Mouse (Mus musculus) gastrocnemius, postnatal 25 days (tissue): ENCODE data around the gene Tcp11l1. TPM values are rescaled to one million over a fixed set of nuclear protein-coding genes. Genes with fewer than 3 reads are reported as not detected.

ENCODE experiments used
- DNase-seq: peaks from one replicate; pipeline ENCODE4 v3.0.0; 2022
- total RNA-seq, 2 experiments: library from RNA; stranded (reverse); gene quantifications; 1 replicate in 1 of 2; 2 replicates in 1 of 2; pipeline ENCODE4 v1.2.3; 2021

The Tcp11l1 gene
- total RNA-seq, 2 experiments from 2014 or later: 4.4 to 7.1 TPM

DNA sequence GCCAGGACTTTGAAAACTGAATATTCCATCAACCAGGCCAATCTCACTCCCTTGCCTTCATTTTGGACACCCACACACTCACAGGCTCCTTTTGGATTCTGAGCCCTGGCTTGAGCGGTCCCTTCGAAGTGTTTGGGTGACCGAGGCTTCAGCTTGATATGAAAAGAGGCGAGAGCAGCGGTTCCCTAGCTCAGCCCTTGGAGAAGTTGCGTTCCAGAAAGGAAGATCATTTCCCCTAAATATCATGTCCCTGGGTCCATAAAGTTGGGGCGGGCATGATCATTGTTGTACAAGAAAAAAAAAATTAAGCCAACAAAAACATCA, 479 bp upstream of the Tcp11l1 start:
- no peak for DNase-seq

DNA sequence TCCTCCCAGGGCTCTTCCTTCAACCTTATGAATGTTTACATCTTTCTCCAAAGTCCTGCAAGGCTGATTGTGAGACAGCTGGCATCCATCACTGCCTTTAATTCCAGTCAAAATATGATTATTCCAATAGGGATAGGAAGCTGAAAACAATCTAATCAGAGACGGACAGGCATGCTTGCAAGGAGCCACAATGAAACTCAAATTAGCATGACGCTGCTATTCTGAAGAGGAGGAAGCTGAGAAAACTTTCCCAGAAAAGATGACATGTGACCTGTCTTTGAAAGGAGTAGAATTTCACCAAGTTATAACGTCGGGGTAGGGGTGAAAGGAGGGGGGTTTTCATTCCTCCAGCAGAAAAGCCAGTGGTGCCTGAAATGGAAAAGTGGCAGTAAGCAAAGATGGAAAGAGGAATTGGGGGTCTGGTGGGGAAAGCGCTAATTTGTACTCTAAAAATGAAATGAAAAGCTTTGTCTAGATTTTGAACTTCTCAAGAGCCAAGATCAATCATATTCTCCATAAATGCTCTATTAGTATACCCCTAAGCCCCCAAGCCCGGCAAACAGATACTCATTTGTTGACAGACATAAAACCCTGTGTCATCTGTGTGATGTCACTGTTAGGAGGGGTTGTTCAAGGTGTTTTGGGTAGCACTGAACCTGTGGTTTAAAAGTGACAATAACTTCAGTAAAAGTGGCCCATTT, 1.1 kb downstream of the Tcp11l1 start:
- no peak for DNase-seq

DNA sequence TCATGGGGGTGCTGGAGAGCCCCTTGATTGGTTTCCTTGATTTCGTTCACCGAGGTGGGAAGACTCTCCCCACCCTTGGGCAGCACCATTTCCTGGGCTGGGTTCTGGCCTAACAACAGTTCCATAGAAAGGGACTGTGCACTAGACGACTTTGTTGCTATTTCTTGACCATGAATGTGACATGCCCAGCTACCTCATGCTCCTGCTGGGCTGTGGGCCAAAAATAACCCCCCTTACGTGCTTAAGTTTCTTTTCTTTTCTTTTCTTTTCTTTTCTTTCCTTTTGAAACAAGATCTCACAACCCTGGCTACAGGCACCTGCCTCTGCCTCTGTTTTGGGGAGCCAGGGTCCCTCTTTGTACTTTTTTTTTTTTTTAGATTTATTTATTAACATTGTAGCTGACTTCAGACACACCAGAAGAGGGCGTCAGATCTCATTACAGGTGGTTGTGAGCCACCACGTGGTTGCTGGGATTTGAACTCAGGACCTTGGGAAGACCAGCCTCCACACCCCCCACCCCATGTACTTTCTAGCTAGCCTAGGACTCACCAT, 2.1 kb downstream of the Tcp11l1 start:
- DNase-seq: no peak

DNA sequence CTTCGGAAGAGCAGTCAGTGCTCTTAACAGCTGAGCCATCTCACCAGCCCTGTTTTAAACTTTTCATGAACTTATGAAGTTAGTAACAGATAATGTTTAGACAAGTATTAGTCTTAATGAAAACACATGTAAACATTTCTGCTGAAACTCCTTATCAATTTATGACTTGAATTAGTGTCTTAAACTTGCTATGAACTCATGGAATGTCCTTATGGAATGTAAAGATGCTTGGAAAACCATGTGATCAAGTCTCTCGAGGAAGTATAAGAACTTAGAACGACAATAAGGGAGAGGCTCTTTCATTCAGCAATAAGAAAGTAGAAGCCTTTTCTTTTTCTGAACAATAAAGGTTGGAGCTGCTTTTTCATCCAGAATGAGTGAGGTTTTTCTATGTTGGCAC, 7.6 kb downstream of the Tcp11l1 start:
- no peak for DNase-seq

DNA sequence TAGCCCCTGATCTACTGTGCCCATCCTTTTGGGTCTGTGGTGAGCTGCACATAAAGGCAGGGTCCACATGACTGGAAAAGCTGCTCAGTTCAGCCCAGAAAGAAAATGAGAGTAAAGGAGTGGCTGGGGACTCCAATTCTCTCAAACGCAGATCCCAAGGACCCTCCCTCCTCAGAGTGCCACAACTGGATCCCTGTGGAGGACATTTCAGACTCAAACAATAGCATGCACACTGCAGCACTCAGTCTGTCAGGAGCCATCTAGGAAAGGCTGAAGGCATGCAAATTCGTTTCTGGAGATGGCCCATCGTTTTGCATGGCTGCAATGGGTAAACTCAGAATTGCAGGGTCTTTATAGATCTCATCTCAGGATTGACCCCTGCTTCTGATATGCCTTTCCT, 8.8 kb downstream of the Tcp11l1 start:
- no peak for DNase-seq

DNA sequence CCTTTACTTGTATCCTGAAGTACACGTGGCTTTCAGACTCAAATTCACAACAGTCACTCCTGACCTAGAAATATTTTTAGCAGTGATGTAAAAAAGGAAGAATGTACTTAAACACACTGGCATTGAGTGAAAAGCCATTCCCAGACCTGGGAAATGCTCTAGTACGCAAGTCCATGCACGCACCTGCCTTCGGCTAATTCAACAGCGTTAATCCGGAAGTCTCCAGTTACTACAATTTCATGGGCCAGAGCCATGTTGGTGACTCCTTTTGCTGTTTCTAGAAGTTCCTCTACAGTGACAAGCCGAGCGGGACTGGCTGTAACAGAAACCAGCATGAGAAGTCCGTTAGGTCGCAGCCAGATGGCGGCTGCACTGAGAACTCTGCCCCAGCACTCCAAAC, 12.3 kb downstream of the Tcp11l1 start:
- DNase-seq: no peak

DNA sequence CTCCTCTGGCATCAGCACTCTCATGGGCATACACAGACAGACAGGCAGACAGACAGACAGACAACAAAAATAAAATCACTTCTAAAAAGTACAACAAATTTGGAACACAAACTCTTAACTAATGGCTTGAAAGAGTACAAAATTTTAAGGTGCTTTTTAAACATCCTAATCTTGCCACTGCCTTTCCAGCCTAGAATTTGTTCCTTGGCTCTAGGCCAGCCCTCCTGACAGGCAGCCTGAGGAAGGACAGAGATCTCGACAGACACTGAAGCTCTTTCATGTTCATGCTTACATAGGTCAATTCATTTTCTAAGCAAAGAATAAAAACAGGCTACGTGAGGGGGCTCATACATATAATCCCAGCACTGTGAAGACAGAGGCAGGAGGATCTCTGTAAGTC, 19.4 kb downstream of the Tcp11l1 start:
- no peak for DNase-seq

DNA sequence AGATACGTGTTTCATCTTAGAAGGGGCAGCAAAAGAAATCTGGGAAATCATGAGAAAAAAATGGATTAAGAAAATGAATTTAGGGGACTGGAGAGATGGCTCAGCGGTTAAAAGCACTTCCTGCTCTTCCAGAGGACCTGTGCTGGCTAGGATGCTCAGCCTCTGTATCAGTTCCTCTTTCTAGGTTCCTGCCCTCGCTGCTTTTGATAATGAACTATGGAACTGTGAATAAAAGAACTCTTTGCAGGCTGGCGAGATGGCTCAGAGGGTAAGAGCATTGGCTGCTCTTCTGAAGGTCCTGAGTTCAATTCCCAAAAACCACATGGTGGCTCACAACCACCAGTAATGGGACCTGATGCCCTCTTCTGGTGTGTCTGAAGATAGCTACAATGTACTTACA, 21.2 kb downstream of the Tcp11l1 start:
- DNase-seq: no peak

DNA sequence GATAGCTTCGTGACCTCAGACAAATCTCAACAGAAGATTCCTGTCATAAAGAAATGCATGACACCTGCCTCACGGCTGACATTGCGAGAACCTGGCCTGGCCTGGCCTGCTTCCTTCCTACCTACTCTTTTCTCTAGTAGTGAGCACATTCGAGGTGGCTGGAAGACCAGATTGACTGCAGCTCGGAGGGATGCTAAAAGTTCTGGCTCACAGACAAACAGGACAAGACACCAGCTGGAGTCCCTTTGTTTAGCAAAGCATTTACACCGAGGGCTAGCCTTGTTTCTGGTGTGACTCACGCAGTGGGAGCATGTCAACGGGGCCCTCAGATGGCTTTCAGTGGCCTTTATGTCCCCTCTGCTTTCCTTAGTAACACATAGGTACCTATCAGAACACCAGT, 23.2 kb downstream of the Tcp11l1 start:
- no peak for DNase-seq

DNA sequence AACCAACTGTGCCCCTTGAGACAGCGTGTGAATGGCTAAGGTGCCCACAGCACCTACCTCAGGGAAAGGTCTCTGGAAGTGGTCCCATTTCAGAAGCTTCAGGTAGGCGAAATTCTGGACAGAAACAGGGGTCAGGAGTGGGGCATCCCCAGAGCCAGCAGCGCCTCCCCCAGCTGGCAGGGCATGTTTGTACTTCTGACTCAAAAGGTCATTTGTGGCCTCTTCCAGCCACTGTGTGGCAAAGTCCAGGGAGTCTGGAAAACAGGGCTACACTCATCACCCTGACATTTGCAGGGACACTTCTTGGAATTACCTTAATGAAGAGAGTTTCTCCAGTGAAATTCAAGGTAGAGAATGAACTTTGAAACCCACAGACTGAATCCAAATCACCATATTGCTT, 23.6 kb downstream of the Tcp11l1 start:
- DNase-seq: no peak

DNA sequence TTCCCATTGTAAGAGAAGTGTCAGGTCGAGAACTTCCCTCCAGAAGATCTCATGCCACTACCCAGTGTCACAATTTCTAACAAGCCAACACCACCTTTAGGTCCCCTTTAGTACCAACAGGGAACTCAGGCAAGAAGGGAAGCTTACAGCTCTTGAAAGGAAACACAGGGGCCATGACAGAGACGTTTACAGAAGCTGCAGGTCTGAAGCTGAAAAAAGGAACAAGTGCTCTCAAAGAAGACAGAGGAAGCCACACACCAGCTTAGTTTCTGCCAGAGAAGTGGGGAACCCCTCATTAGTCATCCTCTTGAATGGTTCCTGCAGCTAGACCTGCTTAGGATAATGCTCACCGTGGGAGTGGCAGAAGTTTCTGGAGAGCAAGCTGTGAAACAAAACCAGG, 24.7 kb downstream of the Tcp11l1 start:
- no peak for DNase-seq

DNA sequence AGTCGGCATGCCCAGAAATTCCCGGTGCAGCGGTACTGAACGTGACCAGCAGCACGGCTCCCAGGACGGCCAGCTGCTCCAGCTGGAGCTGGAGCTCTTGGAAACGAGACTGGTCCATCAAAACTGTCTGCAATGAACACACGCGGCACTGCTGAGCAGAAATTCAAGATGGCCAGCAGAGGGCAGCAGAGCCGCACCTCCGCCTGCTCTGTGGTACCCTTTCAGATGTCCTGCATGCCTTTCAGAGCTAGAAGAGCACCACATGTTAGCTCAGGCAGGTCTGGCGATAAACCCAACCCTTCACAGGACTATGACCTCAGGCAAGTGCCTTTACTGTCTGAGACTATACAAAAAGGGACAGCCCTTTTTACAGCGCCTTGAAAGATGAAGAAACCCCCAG, 26.6 kb downstream of the Tcp11l1 start:
- DNase-seq: peak; percentile 65

DNA sequence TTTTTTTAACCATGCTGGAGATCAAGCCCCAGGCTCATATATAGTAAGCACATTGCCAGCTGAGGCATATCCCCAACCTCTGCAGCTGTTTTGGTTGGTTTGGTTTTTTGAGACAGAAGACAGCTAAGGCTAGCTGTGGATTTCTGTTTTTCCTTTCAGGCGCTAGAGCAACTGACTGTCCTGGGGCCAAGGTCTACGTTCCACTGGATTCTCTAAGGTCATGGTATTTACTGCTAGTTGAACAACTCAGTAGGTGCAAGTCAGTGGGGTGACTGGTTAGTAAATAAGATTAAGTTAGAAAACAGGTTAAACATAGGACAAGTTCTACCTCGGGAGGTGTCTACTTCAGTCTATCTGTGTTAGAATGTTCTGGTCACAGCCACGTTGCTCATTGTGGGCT, 27.2 kb downstream of the Tcp11l1 start:
- DNase-seq: no peak

DNA sequence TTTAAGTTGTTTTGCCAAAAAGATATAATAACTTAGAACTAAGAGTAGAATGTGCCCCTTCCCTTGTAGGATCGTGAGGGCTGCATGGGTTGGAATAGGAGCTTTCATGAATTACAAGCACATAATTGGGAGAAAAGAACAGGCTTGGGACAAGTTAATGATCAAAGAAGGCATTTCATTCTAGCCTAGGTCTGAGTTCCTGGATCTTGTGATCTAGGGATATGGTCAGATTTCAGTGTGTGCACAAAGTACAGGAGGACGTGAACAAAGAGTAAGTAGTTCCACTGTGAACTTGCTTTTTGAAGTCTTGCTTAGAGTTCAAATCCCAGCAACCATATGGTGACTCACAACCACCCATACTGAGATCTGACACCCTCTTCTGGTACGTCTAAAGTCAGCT, 34.6 kb downstream of the Tcp11l1 start:
- DNase-seq: no peak

DNA sequence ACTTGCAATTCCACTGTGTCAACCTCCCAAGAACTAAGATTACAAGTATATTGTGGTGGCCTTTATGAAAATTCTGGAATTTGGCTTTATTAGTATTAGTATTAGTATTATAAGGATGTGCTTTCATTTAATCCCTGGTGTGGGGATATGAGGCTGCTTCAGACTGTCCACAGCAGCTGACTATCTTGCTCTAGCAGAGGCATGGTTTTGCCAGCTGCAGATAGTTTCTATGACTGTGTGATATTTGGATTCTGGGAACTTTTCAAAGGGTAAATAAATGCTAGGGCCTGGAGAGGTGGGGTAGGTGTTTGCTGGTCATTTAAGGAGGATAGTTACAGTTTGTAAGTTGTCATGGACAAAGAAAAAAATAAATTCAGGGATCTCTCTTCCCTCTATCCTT, 40.2 kb downstream of the Tcp11l1 start:
- no peak for DNase-seq

DNA sequence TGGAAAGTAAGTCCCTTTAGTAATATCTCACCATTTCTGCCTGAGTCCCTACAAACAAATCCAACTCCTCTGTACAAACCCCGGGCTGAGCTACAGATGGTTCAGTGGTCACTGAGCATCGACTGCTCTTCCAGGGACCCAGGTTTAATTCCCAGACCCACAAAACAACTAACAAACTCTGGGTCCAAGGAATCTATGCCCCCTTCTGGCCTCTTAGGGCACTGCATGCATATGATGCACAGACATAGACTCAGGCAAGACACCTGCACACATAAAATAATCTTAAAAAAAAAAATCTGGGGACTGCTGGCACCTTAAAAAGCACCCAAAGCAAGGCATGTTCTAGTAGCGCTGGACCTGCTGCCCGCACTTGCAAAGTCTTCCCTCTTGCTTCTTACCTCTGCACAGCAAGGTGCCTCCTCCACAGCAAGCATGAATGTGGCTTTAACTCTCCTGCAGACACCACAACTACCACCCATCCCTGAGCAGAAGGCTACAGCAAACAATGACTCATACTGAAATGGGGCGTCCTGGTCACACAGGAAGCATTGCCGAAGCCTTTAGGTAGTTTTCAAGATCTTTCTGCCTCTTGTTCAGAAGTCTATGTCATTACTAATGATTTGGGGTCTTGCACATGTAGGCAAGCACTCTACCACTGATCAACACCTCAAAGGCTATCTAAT, 42.7 kb downstream of the Tcp11l1 start:
- no peak for DNase-seq

DNA sequence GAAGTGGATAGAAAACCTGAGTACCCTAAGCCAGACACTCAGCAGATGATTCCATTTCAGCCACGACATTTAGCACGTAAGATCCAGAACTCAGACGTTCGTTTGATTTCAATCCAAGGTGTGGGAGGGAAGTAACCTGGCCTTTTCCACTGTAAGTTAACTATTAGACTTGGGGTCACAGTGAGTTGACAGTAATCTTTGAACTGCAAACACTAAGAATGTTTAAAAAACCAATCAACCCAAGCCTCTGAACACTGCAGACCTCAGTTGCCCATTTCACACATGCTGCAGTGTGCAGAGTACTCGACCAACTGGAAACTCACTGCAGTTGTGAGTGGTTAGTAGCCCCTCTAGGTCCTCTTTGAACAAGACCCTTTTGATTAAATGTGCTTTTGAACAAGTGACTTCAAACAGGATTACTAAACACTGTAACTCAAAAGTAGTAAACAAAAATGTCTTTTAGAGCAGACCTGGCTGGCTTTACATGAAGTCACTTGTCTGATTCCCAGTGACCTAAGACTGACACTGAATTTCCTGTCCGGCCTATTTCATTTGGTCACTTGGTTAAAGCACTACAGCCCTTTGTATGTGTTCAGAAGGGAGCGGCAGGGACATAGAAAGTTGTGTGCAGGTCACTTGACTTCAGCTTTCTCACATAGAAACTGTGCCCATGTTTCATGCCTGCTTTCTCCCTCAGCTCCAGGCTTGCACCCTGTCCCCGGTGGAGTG, 48.4 kb downstream of the Tcp11l1 start:
- DNase-seq: no peak

DNA sequence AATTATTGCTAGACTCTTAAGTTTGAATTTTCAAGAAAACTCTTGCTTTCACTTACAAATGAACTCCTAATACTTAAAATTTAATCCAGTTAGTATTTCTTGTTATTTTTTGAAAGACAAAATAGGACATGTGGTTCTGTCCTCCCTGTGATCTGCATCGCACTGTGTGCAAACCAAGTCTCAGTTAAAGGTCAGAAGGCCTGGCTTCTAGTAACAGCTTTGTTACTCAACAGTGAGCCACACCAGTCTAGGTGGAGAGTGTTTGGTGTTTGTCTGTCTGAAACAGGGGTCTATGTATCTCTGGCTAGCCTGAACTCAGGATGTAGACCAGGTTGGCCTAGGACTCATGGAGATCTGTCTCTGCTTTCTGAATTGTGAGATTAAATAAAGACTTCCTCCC, 53.3 kb downstream of the Tcp11l1 start:
- no peak for DNase-seq

DNA sequence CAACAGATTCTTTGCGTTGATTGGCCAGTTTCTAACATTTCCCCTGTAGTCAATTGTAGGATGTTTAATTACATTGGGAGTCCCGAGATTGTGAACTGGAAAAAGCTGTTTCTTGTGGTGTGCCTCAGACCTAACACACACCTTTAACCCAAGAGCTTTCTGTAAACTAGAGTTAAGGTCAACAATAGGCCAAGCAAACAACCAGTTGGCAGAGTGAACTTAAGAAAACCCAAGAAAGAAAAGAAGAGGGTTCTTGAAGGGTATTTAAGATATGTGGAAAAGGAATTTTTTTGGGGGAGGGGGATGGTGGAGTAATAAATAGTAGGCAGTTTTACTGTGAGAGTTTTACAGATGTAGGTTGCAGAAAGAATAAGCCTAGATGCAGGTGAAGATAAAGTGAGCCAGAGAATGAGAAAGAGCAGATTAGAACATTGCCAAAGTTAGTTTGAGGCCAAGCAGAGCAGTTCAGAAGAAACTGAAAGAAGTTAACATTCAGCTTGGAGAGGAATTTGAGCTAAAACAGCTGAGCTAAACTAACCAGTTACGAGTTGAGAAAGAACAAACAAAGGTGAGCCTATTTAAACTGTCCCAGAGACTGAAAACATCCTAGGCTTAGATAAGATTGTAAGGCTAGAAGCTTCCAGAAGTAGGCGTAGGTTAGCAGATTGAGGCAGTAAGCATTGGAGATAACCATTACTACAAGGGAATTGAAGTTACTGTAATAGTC, 95.8 kb downstream of the Tcp11l1 start:
- DNase-seq: no peak

DNA sequence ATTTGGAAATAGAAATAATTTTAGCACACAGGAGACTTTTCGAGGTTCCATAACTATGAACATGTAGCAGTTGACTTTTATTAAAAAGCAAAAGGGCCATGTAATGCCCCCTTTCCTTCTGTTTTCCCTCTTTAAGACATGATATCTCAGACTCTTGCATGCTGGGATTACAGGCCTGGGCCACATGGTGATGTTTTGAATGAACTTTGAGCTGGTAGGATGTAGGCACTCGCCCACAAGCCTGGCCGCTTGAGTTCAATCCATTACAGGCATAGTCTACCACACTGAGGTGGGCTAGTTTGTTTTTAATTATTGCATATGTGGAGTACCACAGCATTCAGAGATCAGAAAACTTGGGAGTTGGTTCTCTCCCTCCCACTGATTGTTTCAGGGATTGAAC, 97.2 kb downstream of the Tcp11l1 start:
- DNase-seq: no peak
